Mouse (Mus musculus) CH12.LX (cell line): Measurements from ENCODE around the gene Pawr. TPM values are rescaled to one million over a fixed set of nuclear protein-coding genes. Genes with fewer than 3 reads are reported as not detected.

Source experiments
- DNase-seq: peaks from one replicate; pipeline ENCODE4 v3.0.0-alpha.2; 2013; ENCODE audit errors: extremely low read depth
- H3K27ac ChIP-seq: 2 replicates; pipeline ENCODE4 v1.5.1; 2012; ENCODE audit warnings: low read depth, mild to moderate bottlenecking, control low read depth, moderate library complexity; ENCODE audit not compliant: insufficient read depth
- H3K27me3 ChIP-seq: replicated peaks from 2 replicates; pipeline ENCODE3; 2012; ENCODE audit warnings: inconsistent platforms
- H3K36me3 ChIP-seq, 2 experiments: replicated peaks in 1 of 2; 2 replicates each; pipeline versions ENCODE3 to v1.6.1; 2012; ENCODE audit warnings: inconsistent platforms in 1 of 2, low read length in 1 of 2, mild to moderate bottlenecking in 1 of 2, mixed read lengths in 1 of 2, moderate library complexity in 1 of 2; ENCODE audit not compliant: control insufficient read depth in 1 of 2, insufficient read depth in 1 of 2
- H3K4me1 ChIP-seq, 2 experiments: 2 replicates each; pipeline ENCODE4 v1.6.1; 2012; ENCODE audit warnings: inconsistent platforms in 1 of 2, moderate library complexity in 1 of 2; ENCODE audit not compliant: insufficient read depth in 2 of 2, control insufficient read depth in 1 of 2
- H3K4me2 ChIP-seq: 2 replicates; pipeline ENCODE4 v1.6.1; 2012; ENCODE audit warnings: low read depth, mild to moderate bottlenecking, control low read depth; ENCODE audit not compliant: poor library complexity, insufficient read depth, severe bottlenecking
- H3K4me3 ChIP-seq, 3 experiments: fragments of 150-350 bp in 1 of 3; sonication (generic) in 1 of 3; replicated peaks in 1 of 3; 2 replicates each; pipeline versions ENCODE3 to v1.5.1; 2011 to 2012; ENCODE audit warnings: low read depth in 2 of 3, low read length in 2 of 3, mild to moderate bottlenecking in 2 of 3, moderate library complexity in 2 of 3, control low read depth in 1 of 3, improper control_type of control experiment in 1 of 3, inconsistent platforms in 1 of 3, mixed read lengths in 1 of 3; ENCODE audit not compliant: poor library complexity in 1 of 3
- H3K79me2 ChIP-seq: replicated peaks from 2 replicates; pipeline ENCODE4 v1.6.1; 2012; ENCODE audit warnings: mild to moderate bottlenecking, moderate library complexity; ENCODE audit not compliant: control insufficient read depth, poor library complexity, insufficient read depth, severe bottlenecking; ENCODE audit errors: extremely low read depth
- H3K9ac ChIP-seq: 2 replicates; pipeline ENCODE4 v1.6.1; 2012; ENCODE audit warnings: low read depth, mild to moderate bottlenecking, control low read depth, moderate library complexity; ENCODE audit not compliant: insufficient read depth
- H3K9me3 ChIP-seq: replicated peaks from 2 replicates; pipeline ENCODE3; 2012; ENCODE audit warnings: low read length, inconsistent platforms, mixed read lengths
- BHLHE40 ChIP-seq: IDR thresholded peaks from 2 replicates; pipeline ENCODE4 v1.6.1; 2011; ENCODE audit warnings: mild to moderate bottlenecking, low read depth, low read length, improper control_type of control experiment
- CHD1 ChIP-seq: IDR thresholded peaks from 2 replicates; pipeline ENCODE4 v1.6.1; 2012; ENCODE audit warnings: low read depth, low read length, improper control_type of control experiment, inconsistent platforms
- E2F4 ChIP-seq: IDR thresholded peaks from 2 replicates; pipeline ENCODE4 v1.6.1; 2011; ENCODE audit warnings: low read depth, low read length, improper control_type of control experiment; ENCODE audit not compliant: insufficient replicate concordance
- ETS1 ChIP-seq: conservative IDR thresholded peaks from 2 replicates; pipeline ENCODE4 v1.6.1; 2012; ENCODE audit warnings: low read depth, mild to moderate bottlenecking, inconsistent platforms, low read length, improper control_type of control experiment, moderate library complexity
- GABPA ChIP-seq: IDR thresholded peaks from 2 replicates; pipeline ENCODE4 v1.6.1; 2012; ENCODE audit warnings: low read depth, low read length, improper control_type of control experiment, inconsistent platforms; ENCODE audit not compliant: insufficient replicate concordance
- HCFC1 ChIP-seq: IDR thresholded peaks from 2 replicates; pipeline ENCODE4 v1.6.1; 2012; ENCODE audit warnings: low read depth, mild to moderate bottlenecking, inconsistent platforms, low read length, improper control_type of control experiment
- JUN ChIP-seq: IDR thresholded peaks from 2 replicates; pipeline ENCODE4 v1.6.1; 2011; ENCODE audit warnings: low read depth, mild to moderate bottlenecking, low read length, improper control_type of control experiment, moderate library complexity; ENCODE audit not compliant: insufficient read depth
- KAT2A ChIP-seq: IDR thresholded peaks from 2 replicates; pipeline ENCODE4 v1.6.1; 2012; ENCODE audit warnings: low read length, improper control_type of control experiment, inconsistent platforms; ENCODE audit not compliant: insufficient replicate concordance
- MXI1 ChIP-seq: IDR thresholded peaks from 2 replicates; pipeline ENCODE4 v1.6.1; 2011; ENCODE audit warnings: mild to moderate bottlenecking, low read depth, low read length, improper control_type of control experiment
- NELFE ChIP-seq: IDR thresholded peaks from 2 replicates; pipeline ENCODE4 v1.6.1; 2011; ENCODE audit warnings: low read depth, low read length, improper control_type of control experiment
- NRF1 ChIP-seq: IDR thresholded peaks from 2 replicates; pipeline ENCODE4 v1.6.1; 2014; ENCODE audit warnings: low read depth, mild to moderate bottlenecking, inconsistent platforms, low read length, improper control_type of control experiment, moderate library complexity
- POLR2A ChIP-seq: IDR thresholded peaks from 2 replicates; pipeline ENCODE4 v1.6.1; 2011; ENCODE audit warnings: low read depth, mild to moderate bottlenecking, improper control_type of control experiment, low read length
- POLR2AphosphoS2 ChIP-seq: IDR thresholded peaks from 2 replicates; pipeline ENCODE4 v1.6.1; 2011; ENCODE audit warnings: low read depth, low read length, improper control_type of control experiment
- RAD21 ChIP-seq: IDR thresholded peaks from 2 replicates; pipeline ENCODE4 v1.6.1; 2011; ENCODE audit warnings: low read depth, mild to moderate bottlenecking, low read length, improper control_type of control experiment, moderate library complexity
- RCOR1 ChIP-seq: conservative IDR thresholded peaks from 2 replicates; pipeline ENCODE4 v1.6.1; 2012; ENCODE audit warnings: low read depth, mild to moderate bottlenecking, inconsistent platforms, low read length, improper control_type of control experiment
- SMC3 ChIP-seq: IDR thresholded peaks from 2 replicates; pipeline ENCODE4 v1.6.1; 2011; ENCODE audit warnings: low read depth, low read length, improper control_type of control experiment
- TBP ChIP-seq: conservative IDR thresholded peaks from 2 replicates; pipeline ENCODE4 v1.6.1; 2011; ENCODE audit warnings: low read depth, low read length, improper control_type of control experiment
- UBTF ChIP-seq: IDR thresholded peaks from 2 replicates; pipeline ENCODE4 v1.6.1; 2012; ENCODE audit warnings: low read depth, mild to moderate bottlenecking, inconsistent platforms, low read length, improper control_type of control experiment, moderate library complexity
- USF1 ChIP-seq: IDR thresholded peaks from 2 replicates; pipeline ENCODE4 v1.6.1; 2014; ENCODE audit warnings: low read depth, mild to moderate bottlenecking, inconsistent platforms, low read length, improper control_type of control experiment
- USF2 ChIP-seq: conservative IDR thresholded peaks from 2 replicates; pipeline ENCODE4 v1.6.1; 2011; ENCODE audit warnings: low read depth, low read length, improper control_type of control experiment
- ZKSCAN1 ChIP-seq: IDR thresholded peaks from 2 replicates; pipeline ENCODE4 v1.6.1; 2012; ENCODE audit warnings: low read depth, inconsistent platforms, low read length, improper control_type of control experiment, borderline replicate concordance
- ZMIZ1 ChIP-seq: IDR thresholded peaks from 2 replicates; pipeline ENCODE4 v1.6.1; 2012; ENCODE audit warnings: low read depth, mild to moderate bottlenecking, inconsistent platforms, low read length, improper control_type of control experiment
- ZNF384 ChIP-seq: IDR thresholded peaks from 2 replicates; pipeline ENCODE4 v1.6.1; 2012; ENCODE audit warnings: low read depth, low read length, improper control_type of control experiment, inconsistent platforms
- dilution Hi-C: fragments of 300-500 bp; cut with MboI; formaldehyde crosslinking; loops from 2 replicates; pipeline ENCODE4 v1.14.3; 2020; ENCODE audit warnings: low sequenced_read_pairs; ENCODE audit not compliant: extremely low pct_unique_long_range_greater_than_20kb, extremely low pct_ligation_motif_present
- in situ Hi-C: fragments of 300-500 bp; cut with MboI; formaldehyde crosslinking; loops from 3 replicates; pipeline ENCODE4 v1.14.3; 2019; ENCODE audit warnings: low sequenced_read_pairs, low pct_ligation_motif_present, low pct_unique_long_range_greater_than_20kb, mixed read lengths
- polyA plus RNA-seq: library from polyadenylated mRNA; unstranded; fragments of >175 nt; gene quantifications from 2 replicates; pipeline ENCODE4 v1.2.1, GENCODE M21; 2012; ENCODE audit warnings: low read depth; ENCODE audit not compliant: insufficient read length
- total RNA-seq, 2 experiments: library from RNA; depleted of rRNA; stranded (reverse); fragments of 300-350 nt in 1 of 2; fragments of >200 nt in 1 of 2; gene quantifications; 2 replicates each; pipeline ENCODE4 v1.2.3; 2012 to 2014

Pawr gene
- total and polyA plus RNA-seq, 3 experiments, result not detected

DNA sequence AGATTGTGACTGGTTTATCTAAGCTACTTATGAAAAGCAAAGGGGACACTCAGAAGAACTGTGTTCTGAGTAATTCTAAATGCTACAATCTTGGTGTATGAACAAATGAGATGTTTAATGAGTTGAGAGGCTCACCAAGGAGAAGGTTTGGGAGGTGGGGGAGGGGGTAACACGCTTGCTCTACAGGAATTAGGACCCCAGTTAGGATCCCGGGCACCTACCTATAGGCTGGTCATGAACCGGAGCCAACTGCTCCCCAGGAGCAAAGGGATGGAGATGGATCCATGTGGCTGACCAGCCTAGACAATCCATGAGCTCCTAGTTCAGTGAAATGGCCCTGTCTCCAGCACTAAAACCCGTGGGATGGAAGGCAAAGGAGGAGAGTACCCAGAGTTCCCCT lies 39.3 kb upstream of the Pawr start:
- no peak for DNase-seq
- Histone ChIP-seq H3K9me3 (no peaks in the 10 kb centered on the region), H3K27ac (no peak overlapping the region), H3K36me3 (no peaks in the 10 kb centered on the region), H3K4me1 (no peaks in the 10 kb centered on the region), H3K79me2 (no peaks in the 10 kb centered on the region), H3K9ac (no peak overlapping the region), H3K4me3 (no peak overlapping the region), H3K4me2 (no peak overlapping the region), H3K27me3 (no peaks in the 10 kb centered on the region)
- TF ChIP-seq UBTF (no peak), GABPA (no peak), POLR2A (no peak), BHLHE40 (no peak), RCOR1 (no peak), CHD1 (no peak), ETS1 (no peak), POLR2AphosphoS2 (no peak), KAT2A (no peak), SMC3 (no peak), ZMIZ1 (no peak), NELFE (no peak), RAD21 (no peak), NRF1 (no peak), USF2 (no peak), E2F4 (no peak), ZKSCAN1 (no peak), TBP (no peak)
- in situ Hi-C loops (loop anchor here (25.0 kb wide), 2 partner anchors 245 to 355 kb away; no protein-coding TSS in a partner anchor), dilution Hi-C loops (no loop called here)

DNA sequence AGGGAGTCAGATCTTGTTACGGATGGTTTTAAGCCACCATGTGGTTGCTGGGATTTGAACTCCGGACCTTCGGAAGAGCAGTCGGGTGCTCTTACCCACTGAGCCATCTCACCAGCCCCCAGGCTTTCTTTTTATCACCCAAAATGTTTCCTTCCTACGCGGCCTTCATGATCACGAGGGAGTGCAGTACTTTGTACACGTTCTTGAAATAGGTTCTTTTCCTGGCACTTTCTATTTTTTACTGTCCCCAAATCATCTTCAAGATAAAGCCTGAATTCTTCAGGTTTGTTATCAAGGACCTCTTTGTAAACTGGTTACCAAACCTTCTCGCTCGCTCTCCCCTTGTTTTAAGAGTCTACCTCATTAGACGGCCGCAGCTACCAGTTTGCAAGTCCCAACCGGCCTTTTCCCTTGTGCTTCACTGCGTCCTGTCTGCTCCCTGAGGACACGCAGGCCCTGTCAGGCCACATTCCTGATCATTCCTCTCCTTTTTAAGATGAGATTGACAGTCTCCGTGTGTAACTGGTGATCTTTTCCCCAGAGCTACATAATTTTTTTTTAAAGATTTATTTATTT lies 38.2 kb upstream of the Pawr start:
- no peaks in the 10 kb centered on the region for H3K36me3 ChIP-seq
- no peak overlapping the region for H3K9ac ChIP-seq
- no peaks in the 10 kb centered on the region for H3K4me1 ChIP-seq
- H3K4me3 ChIP-seq, result no peak overlapping the region
- no peaks in the 10 kb centered on the region for H3K9me3 ChIP-seq
- no peak for TF ChIP-seq NELFE
- no peak for TF ChIP-seq RCOR1
- no peak for TF ChIP-seq MXI1
- no peak for TF ChIP-seq HCFC1
- no peak for TF ChIP-seq POLR2A
- TF ChIP-seq BHLHE40, result no peak
- no peak for TF ChIP-seq ETS1
- no peak for TF ChIP-seq JUN
- no peak for TF ChIP-seq USF1
- TF ChIP-seq GABPA, result no peak
- TF ChIP-seq TBP, result no peak
- TF ChIP-seq NRF1, result no peak
- no peak for TF ChIP-seq POLR2AphosphoS2
- no peak for TF ChIP-seq ZNF384
- dilution Hi-C loops (no loop called here), in situ Hi-C loops (loop anchor here (25.0 kb wide), 2 partner anchors 244 to 356 kb away; no protein-coding TSS in a partner anchor)
- H3K4me2 ChIP-seq, result no peak overlapping the region
- H3K27me3 ChIP-seq, result no peaks in the 10 kb centered on the region
- no peaks in the 10 kb centered on the region for H3K79me2 ChIP-seq
- H3K27ac ChIP-seq, result no peak overlapping the region
- no peak for DNase-seq
